Mouse (Mus musculus): ENCODE data around the gene Thnsl2. TPM values are rescaled to one million over a fixed set of nuclear protein-coding genes. Genes with fewer than 3 reads are reported as not detected.

The Thnsl2 gene
- total RNA-seq (2012; rRNA removed) (0.08 and 0.16 TPM in 2 replicates), polyA plus RNA-seq (2012; ENCODE audit: insufficient read depth in 1 of 2, insufficient read length in 2 of 2, low read depth in 1 of 2, low replicate concordance in 2 of 2, missing spikeins in 1 of 2) (under 1 TPM in 1 of 2 experiments, not detected in 1; 0.21 TPM)

- peak; percentile 49 for DNase-seq (ENCODE audit: low read depth, low spot score)
- Histone ChIP-seq H3K27me3 (ENCODE audit: control insufficient read depth in 1 of 2, insufficient read depth in 2 of 2, low read length in 2 of 2) (no peaks in the 10 kb centered on the region; a peak in 3 of 4 replicates), H3K4me3 (ENCODE audit: control insufficient read depth in 1 of 2, insufficient read depth in 1 of 2, low read depth in 2 of 2, low read length in 2 of 2) (peak within 1 kb of the TSS; percentile 63 to 71), H3K4me1 (ENCODE audit: control insufficient read depth in 1 of 2, insufficient read depth in 2 of 2, low read length in 2 of 2) (no peaks in the 10 kb centered on the region), H3K27ac (ENCODE audit: control insufficient read depth, low read depth, low read length) (no peak within 1 kb of the TSS), H3K36me3 (ENCODE audit: control insufficient read depth in 1 of 2, insufficient read depth in 2 of 2, low read length in 2 of 2) (no peaks in the 10 kb centered on the region), H3K9ac (ENCODE audit: control insufficient read depth, low read depth, low read length, poor library complexity, severe bottlenecking) (peak within 1 kb of the TSS; percentile 71), H3K79me2 (ENCODE audit: control insufficient read depth, insufficient read depth, low read length, poor library complexity) (no peaks in the 10 kb centered on the region; the same call in 1 of the 2 replicates), H3K9me3 (replicated peaks; ENCODE audit: insufficient read depth, low read length) (no peaks in the 10 kb centered on the region)
- TF ChIP-seq CTCF (IDR thresholded peaks at IDR 0.05 in 2 of 3, conservative IDR thresholded peaks at IDR 0.05 in 1 of 3; ENCODE audit: control insufficient read depth in 1 of 3, insufficient read depth in 1 of 3, low read depth in 2 of 3, low read length in 3 of 3, poor library complexity in 1 of 3, severe bottlenecking in 1 of 3) = 0 out of 6 replicates have a peak, but pooled peaks of 1 of the 3 experiments have one; percentile 1
- TF ChIP-seq ELF1 (IDR thresholded peaks at IDR 0.05; ENCODE audit: low read depth, low read length) = no peak
These were observed at the start of gene Thnsl2 for GRCm38 (mm10) chr6:71143894-71144455. Gene Thnsl2 (minus strand): TSS chr6:71144439.

GRCm38 (mm10) chr6:71193151-71193740, 49.0 kb upstream of the Thnsl2 start:
- H3K4me3 ChIP-seq (ENCODE audit: control insufficient read depth in 1 of 2, insufficient read depth in 1 of 2, low read depth in 2 of 2, low read length in 2 of 2) = no peak overlapping the region
- peaks cover 1 to 3% of the 10 kb centered on the region in 2 experiments; a peak in 3 of 4 replicates for H3K27me3 ChIP-seq (ENCODE audit: control insufficient read depth in 1 of 2, insufficient read depth in 2 of 2, low read length in 2 of 2)
- no peaks in the 10 kb centered on the region for H3K36me3 ChIP-seq (ENCODE audit: control insufficient read depth in 1 of 2, insufficient read depth in 2 of 2, low read length in 2 of 2)
- peaks cover 0 to 1% of the 10 kb centered on the region in 2 experiments; a peak in 1 of 4 replicates for H3K4me1 ChIP-seq (ENCODE audit: control insufficient read depth in 1 of 2, insufficient read depth in 2 of 2, low read length in 2 of 2)
- no peaks in the 10 kb centered on the region for H3K79me2 ChIP-seq (ENCODE audit: control insufficient read depth, insufficient read depth, low read length, poor library complexity)
- H3K27ac ChIP-seq (ENCODE audit: control insufficient read depth, low read depth, low read length) = no peak overlapping the region
- TF ChIP-seq RCOR1 (IDR thresholded peaks at IDR 0.05; ENCODE audit: low read depth, low read length) = no peak
- TF ChIP-seq CHD1 (IDR thresholded peaks at IDR 0.05; ENCODE audit: low read depth, low read length) = no peak
- TF ChIP-seq CHD2 (IDR thresholded peaks at IDR 0.05; ENCODE audit: low read length) = no peak
- no peak for TF ChIP-seq MEF2A (IDR thresholded peaks at IDR 0.05; ENCODE audit: extremely low read depth, insufficient replicate concordance, low read depth, low read length, poor library complexity, severe bottlenecking)
- no peak for TF ChIP-seq ETS1 (IDR thresholded peaks at IDR 0.05; ENCODE audit: low read depth, low read length)
- no peak for TF ChIP-seq MXI1 (IDR thresholded peaks at IDR 0.05; ENCODE audit: low read depth, low read length)
- no peak for TF ChIP-seq POLR2A (IDR thresholded peaks at IDR 0.05; ENCODE audit: control insufficient read depth in 1 of 2, insufficient read depth in 1 of 2, low read depth in 1 of 2, low read length in 2 of 2, poor library complexity in 1 of 2)
- no peak for TF ChIP-seq EP300 (IDR thresholded peaks at IDR 0.05; ENCODE audit: low read depth in 1 of 2, low read length in 2 of 2)
- TF ChIP-seq POLR2AphosphoS2 (IDR thresholded peaks at IDR 0.05; ENCODE audit: low read length) = no peak
- TF ChIP-seq GATA1 (IDR thresholded peaks at IDR 0.05; ENCODE audit: low read depth, low read length) = no peak
- no peak for TF ChIP-seq BHLHE40 (IDR thresholded peaks at IDR 0.05; ENCODE audit: borderline replicate concordance, low read depth, low read length)
- TF ChIP-seq MAZ (IDR thresholded peaks at IDR 0.05; ENCODE audit: low read depth, low read length) = no peak
- TF ChIP-seq USF1 (IDR thresholded peaks at IDR 0.05; ENCODE audit: low read depth, low read length) = no peak
- no peaks in the 10 kb centered on the region for H3K9me3 ChIP-seq (replicated peaks; ENCODE audit: insufficient read depth, low read length)
- H3K9ac ChIP-seq (ENCODE audit: control insufficient read depth, low read depth, low read length, poor library complexity, severe bottlenecking) = no peak overlapping the region
- DNase-seq (ENCODE audit: low read depth, low spot score) = no peak

All from MEL (cell line).